Mouse (Mus musculus) adrenal gland, postnatal 14 days (tissue): ENCODE data around the gene Sorcs2. TPM values are rescaled to one million over a fixed set of nuclear protein-coding genes. Genes with fewer than 3 reads are reported as not detected.

Source experiments
- DNase-seq: peaks from one replicate; pipeline ENCODE4 v3.0.0; 2021; ENCODE audit warnings: mixed read lengths
- total RNA-seq: library from RNA; stranded (reverse); gene quantifications from 2 replicates; pipeline ENCODE4 v1.2.3, GENCODE M21; 2021

Sorcs2 gene
- total RNA-seq, 1 experiment from 2014 or later = 10.3 TPM

DNA sequence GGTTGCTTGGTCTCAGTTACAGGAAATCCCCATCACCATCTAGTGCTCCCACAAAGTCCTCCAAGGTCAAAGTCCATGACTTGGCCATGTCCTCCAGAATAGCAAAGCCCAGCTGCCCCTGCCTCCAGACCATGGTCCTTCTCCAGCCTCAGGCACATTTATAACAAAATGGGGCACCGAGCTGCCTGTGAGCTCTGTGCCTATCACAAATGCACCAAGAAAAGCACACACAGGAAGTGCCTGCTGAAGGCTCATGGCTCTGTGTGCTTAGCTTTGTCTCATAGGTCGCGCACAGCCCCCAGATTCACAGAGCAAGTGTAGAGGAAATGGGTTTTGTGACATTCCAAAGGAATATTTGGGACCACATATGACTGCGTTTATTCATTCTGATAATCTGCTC lies 39.8 kb downstream of the Sorcs2 start:
- no peak for DNase-seq

DNA sequence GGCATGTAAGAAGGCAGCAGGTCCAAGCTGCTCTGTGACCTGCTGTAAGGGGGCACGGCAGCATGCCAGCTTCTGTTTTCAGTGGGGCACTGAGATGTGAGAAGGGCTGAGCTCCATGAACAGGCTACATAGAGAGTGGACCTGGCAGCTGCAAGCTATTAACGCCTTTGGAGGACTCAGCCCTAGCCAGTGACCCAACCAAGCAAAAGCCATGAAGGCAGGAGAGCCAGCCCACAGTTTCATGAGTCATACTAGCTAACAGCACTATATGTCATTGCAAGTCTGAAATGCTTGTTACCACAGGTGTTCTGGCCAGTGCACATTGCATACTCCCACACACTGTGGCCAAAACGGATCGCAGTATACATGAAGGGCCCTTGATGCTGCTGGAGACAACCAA lies 41.3 kb downstream of the Sorcs2 start:
- DNase-seq = no peak

DNA sequence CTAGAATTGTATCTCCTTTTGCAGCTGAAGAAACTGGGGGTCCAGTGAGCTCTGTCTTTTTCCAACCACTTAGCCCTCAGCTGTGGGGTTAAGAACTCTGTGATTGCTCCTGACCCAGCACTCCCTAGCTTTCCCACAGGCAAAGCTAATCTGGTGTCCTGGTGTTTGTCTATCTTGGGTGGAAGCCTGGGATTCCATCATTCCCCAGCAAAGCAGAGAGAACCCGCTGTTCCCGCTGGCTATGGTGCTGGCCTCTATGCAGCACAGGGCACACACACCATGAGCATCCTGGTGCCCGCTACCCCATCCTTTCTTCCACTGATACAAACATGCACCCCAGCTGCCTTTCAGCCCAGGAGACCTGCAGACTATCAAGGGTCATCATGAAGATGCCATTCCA lies 42.3 kb downstream of the Sorcs2 start:
- no peak for DNase-seq

DNA sequence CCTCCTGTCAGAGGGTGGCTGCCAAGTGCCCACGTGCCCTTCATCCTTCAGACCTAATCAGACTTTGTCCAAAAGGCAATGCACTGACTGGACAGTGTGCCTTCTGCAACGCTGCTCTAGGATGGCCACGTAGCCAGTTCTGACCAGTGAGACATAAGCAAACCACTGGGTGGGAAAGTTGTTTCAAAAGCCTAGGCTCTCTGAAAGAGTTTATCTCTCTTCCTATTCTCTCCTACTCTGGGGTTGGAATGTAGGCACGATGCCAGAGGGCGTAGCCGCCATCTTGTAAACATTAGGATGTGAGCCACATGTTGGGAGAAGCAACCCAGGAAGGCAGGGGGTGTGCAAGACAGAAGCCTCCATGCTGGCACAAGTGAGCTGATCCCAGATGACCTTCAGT lies 44.3 kb downstream of the Sorcs2 start:
- no peak for DNase-seq

DNA sequence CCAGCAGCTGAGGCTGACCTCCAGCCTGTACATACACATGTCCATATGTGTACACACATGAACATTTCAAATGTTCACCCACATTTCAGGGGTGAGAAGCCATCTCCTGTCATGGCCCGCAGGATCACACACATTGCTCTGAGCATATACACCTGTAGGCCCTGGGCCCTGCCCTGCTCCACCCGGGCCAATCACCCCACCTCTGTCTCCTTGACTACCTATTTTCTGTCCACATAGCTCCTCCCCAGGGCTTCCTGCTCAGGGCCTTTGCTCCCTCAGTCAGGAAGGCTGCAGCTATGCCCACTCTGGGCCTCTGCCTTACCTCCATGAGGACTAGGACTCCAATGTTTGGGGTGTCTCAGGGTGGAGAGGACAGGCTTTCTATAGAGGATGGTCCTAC lies 44.7 kb downstream of the Sorcs2 start:
- DNase-seq = no peak

DNA sequence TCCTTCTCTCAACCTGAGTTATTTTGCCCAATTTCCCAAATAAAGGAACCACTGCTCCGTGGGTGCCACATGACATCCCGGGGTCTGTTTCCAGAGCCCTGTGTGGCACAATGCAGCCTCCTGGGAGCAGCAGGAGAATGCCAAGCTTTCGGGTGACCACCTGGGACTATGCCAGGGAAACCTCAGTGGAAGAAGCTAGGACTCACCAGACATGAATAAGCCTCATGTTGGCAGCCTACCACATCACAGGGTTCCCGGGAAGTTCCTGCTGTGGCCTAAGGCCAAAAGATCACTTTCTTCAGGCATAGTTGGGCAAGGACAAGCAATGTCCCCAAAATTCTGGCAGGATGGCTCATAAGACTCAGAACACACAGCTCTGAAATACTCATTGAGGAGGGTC lies 51.2 kb downstream of the Sorcs2 start:
- DNase-seq = no peak

DNA sequence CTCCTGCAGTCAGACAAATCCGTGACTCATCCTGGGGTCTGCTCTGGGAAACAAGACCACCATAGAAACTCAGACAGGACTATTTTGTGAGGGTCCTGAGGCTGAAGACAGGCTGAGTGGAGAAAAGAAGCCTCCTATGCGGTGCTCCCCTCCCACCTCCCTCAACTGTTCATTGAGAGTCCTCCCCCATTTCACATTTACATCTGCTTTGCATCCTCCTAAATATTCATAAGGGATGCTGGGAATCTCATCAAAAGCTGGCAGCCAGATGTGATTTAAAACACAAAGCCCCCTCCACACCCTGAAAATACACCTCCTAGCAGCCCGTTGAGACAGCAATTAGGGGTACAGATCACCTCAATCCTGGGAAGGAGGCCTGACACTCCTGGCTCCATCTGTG lies 58.7 kb downstream of the Sorcs2 start:
- DNase-seq = no peak

DNA sequence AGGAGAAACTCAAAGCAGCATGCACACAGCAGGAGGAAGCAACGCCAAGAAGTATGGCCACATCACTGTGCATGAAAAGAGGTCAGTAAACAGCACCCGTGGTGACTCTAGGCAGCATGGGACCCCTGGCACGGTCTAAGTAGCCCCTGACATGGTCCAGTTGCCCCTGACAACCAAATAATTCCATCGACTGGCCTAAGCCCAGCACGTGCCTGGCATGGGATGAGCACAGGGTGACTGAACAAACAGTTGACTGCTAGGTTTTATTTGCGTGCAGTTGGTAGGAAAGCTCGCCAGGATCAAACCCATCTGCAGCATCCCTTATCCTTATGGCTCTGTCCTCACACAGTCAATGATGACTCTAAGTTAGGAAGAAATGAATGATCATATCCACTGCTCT lies 61.7 kb downstream of the Sorcs2 start:
- no peak for DNase-seq

DNA sequence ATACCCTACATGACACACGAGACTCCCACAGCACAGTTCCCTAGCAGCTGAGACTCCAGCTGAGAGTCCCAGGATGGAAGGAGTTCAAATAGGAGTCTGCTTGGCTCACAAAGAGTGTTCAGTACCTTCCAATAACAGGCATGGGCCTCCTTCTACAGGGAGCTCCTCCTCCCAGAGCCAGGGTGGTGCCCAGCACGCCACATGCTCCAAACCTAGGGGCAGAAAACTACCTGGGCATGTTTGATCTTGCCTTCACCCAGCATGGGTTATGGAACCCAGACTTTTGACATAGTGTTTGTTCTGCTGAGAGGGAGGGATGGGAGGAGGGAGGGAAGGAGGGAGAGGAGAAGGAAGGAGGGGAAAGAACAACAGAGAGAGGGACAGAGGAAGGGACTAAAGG lies 62.3 kb downstream of the Sorcs2 start:
- DNase-seq = no peak

DNA sequence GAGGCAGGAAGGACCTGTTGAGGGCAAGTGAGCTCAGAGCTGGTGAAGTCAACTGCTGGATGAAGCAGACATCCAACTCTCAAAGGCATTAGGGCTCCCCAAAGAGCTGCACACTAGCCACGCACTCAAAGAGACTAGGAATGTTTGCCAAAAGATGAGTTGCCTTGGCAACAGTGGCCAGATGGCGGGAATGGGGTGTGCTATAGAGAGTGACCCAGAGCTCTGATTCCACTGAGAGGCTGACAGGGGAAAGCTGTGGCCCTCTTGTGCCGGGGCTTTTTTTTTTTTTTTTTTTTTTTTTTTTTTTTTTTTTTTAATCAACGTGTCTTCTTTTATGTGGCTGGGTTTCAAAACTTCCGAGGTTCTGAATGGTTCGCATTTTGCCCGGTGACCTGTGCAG lies 63.7 kb downstream of the Sorcs2 start:
- DNase-seq = no peak

DNA sequence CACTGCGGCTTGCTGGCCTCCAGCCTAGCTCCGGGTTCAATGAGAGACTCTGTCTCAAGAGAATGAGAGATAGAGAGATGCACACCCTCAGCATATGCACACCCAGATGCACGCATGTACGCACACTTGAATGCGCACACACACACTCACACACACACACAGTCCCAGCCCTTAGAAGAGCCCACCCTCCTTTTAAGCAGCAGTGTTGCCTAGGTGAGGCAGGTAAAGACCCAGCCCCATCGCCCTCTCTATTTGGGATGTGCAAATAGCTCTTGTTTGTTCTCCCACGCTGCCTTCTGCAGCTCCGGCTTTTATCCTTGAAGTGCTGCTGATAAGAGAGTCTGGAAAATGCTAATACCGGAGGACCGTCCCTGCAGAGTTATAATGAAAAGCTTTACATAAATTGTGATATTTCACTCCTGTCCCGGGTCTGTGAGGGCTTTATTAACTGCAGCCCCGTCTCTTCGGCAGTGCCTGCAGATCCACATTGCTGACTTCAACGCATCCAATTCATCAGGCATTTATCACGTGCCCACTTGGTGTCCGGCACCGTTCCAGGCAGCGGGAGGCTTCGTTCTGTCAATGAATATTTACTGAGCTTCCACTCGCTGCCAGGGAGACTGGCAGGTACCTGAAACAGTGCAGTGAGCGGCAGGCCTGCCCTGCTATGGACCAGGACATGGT lies 67.3 kb downstream of the Sorcs2 start:
- DNase-seq = peak; percentile 56

DNA sequence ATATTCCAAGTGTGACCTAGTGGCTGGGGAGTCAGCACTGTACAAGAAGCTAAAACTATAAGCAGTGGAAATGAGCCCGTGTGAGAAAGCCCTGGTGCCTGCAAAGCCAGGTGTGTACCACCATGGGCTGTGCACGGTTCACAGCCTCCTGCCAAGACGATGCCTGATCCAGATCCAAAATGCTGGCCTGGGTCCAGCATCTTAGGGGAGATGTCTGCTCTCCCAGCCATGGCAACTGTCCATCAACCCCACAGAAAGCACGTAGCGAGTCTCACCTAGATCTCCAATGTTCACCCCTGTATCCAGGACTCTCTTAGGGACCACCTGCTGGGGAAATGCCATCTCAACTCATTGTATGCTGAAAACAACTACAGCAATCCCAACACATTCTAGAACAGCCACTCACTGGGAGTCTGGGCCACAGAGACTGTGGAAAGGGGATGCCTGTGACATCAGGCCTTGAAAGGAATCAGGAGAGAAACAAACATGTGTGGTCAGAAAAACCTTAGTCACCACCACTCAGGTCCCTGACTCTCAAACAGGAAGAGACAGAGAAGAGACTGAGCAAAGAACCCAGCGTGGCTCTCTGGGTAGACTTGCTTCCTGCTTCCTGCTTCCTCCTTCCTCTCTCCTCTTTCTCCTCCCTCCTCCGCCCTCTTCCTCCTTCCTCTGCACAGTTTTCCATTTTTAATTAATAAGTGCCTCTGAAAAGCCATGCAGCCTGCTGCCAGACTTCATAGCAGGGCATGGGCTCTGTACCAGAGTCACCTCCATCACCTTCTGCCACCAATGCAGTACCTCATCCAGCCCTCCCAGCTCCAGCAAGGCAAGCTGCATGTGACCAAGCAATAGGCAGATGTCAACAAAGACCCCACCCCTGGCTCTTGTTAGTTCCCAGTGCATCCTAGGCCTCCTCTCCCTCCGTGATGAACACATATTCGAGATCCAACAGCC lies 71.6 kb downstream of the Sorcs2 start:
- no peak for DNase-seq

DNA sequence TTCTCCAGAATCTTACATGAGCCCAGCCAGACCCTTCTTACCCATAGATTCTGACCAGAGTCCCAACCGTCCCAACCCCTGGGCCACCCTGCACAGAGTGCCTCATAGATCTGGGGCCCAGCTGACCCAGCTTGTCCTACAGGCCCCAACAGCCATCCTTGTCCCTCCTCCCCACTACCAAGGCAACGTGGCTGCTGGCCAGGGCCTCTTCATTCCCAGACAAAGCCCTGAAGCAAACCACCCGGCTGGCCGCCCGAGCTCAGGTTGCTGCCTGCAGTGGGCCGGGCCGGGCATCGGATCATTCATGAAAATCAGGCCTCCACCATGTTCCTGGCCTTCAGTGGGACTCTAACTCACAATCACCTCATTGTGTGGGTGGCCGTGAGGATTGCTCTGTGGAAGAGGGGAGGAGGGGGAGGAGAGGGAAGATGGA lies 73.8 kb downstream of the Sorcs2 start:
- peak; percentile 56 for DNase-seq

DNA sequence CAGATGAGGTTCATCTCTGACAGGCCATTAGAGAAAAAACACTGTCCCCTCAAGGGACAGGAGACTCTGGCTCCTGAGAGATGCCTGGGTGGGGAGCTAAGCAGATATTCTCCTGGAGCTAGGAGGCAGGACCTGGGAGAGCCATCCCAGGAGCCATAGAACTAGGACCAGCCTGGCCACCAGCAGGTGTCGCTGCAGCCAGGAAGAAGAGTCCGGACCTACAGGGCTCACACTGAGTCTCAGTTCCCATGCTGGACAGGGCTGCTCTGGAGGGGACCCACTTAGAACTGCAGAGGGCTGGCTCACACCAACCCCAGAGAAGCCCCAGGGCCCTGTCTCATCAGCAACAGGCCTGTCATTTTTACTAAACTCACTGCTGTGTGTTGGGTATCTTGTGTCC lies 74.4 kb downstream of the Sorcs2 start:
- DNase-seq = peak; percentile 90

DNA sequence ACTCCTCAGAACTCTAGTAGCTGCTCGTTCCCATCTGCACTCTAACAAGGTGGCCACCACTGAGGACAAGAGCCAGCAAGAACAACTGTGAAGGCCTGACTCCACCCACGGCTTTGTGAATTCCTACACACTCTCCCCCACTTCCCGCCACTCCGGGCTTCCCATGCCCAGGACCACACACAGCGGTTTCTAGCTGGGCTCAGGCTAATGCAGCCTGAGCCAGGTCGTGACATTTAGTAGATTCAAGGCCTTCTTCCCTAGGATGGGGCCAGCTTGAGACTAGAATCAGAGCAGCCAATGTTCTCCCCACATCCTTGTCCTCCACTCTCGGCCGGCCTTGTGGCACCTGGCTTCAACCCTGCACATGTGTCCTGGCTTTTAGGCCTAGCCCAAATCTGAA lies 76.4 kb downstream of the Sorcs2 start:
- DNase-seq = peak; percentile 47

DNA sequence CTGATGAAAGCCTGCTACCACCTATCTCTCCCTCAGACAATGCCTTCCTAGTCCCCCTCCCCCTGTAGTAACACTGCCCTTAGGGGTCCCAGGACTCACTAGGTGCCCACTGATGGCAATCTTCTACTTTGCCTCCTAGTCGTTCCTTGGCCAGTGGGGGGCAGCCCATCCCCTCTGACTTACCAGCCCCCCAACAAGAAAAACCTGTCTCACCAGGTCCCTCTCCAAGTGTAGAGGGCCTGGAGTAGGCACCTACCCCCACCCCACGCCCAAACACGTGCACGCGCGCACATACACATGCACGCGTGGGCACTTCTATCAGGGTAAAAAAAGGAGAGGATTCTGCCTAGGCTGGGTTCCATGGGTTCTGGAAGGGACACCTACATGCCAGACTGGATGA lies 77.3 kb downstream of the Sorcs2 start:
- DNase-seq = no peak

DNA sequence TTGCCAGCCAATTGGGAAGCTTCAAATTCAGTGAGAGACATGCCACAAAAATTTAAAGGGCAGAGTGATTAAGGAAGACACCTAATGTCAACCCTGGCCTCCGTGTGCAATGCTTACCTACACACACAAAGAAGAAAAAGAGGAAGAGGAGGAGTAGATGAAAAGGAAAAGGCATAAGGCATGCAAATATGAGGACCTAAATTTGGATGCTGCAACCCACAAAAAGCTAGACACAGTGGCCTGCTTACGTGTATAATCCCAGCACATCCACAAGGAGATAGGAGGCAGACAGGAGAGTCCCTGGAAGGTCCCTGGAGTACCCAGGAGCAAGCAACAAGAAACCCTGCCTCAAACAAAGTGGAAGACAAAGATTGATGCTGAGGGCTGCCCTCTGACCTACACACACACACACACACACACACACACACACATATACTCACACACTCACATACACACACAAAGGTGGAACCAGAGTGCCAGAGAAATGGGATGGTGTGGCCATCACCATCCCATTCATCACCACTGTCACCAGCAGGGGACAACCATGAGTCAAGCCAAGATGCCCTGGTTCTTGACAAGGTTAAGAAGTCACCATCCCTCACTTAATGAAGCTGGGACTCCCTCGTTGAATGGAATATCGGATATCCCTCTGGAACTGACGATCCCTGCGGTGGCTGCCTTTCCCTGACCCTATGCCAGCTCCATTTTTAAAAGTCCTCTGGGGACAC lies 80.1 kb downstream of the Sorcs2 start:
- no peak for DNase-seq

DNA sequence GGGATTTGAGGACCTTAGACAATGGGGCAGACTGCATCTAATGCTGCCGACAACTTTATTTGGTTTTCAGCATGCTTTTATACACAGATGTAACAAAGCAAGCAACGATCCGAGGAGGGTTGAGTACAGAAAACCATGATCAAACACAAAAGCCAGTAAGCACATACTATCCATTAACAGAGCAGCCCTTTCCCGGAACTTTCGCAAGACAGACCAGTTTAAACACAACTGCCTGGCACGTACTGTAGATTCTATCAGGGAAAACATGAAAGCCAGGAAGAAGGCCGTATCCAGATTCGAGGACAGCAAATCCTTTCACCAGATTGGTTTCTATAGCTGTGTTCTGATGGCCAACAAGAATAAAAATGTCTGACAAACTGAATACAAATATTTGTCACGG lies 82.8 kb downstream of the Sorcs2 start:
- no peak for DNase-seq

DNA sequence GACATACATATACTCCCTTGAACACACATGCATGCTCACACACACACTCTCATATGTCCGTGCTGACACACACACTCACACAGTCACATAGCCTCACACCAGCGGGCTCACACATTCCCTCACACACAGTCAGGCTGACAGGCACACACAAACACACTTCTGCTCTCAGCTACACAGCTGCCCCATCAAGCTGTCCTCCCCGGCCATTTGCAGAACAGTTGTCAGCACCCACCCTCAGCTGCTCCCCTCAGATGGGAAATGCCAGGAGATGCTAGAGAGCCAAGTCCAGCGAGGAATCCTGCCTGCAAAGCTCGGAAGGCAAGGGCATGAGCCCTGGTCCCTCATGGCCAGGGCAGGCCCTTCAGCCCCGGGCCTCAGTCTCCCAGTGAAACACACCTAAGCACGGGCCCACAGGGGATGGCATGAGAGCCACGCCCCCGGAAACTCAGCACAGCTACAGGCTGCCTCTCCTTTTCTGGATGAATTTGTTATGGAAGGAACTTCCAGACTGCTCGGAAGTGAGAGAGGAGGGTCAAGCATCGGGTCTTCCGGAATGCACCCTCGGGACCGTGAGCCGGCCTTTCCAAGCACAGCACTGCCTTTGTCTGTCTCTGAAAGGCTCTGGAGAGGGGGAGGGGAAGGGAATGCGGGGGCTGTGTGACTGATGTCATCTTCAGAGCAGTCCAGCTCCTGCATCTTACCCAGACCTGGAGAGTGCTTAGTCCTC lies 84.4 kb downstream of the Sorcs2 start:
- peak; percentile 63 for DNase-seq

DNA sequence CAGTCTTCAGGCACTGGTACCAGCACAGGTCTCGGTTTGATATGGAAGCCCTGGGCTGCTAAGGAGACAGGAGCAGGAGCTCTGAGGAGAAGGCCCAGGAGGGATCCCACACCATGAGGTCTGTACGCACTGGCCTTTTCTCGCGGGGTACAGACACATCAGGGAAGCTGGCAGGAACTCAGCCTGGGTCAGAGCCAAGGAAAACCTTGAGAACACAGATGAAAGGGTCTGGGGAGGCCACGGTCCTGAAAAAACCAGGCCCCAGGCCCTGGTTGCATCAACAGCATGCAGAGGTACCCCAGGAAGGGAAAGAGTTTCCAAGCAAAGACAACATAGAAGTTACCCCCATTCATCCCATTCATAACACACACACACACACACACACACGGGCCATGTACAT lies 85.0 kb downstream of the Sorcs2 start:
- DNase-seq = peak; percentile 74

DNA sequence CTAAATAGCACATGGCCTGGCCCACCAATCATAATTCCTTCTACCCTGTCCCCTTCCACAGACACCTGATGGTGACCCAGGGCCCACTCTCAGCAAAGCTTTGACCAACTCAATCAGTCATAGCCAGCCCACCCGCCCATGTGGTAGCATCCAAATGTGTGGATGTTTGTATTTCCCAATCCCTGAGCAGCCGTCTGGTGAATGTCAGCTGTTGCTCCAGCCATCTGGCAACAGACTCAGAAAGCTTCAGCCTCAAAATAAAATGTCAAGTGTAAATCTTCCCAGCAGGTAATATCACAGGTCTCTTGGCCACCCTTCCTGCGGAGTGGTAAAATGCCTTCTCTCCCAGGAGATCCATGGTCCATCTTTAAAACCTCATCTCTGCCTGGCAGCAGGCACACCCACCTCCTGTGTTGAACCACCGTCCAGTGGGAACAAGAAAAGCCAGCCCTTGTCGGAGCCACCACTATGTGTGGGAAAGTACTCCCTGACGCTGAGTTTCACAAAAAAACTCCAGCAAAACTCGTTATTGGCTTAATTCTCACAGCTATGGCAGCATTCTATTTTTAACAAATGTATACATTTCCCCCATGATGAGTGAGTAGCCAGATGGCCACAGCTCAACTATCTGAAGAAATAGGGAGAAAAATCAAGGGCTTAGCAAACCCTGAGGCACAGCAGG lies 93.5 kb downstream of the Sorcs2 start:
- no peak for DNase-seq

DNA sequence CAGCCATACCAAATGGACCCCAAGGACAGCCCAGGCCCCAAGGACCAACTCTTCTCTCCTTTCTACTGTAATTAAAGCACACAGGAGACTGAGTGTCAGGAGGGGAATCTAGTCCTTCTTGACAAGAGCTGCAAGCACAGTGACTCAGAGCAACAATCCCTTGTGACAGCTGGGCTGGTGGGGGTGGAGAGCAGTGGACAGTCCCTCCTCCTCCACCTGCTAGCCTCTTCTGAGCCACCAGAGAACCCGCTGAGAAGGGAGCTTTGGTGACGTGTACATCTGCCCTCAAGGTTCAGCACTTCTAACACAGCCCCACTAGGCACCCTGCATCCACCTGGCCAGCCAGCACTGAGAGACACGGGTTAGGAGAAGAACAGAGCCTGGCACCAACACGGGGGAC lies 96.8 kb downstream of the Sorcs2 start:
- DNase-seq = no peak
